Mouse (Mus musculus) brown adipose tissue, adult 24 weeks (tissue): Measurements from ENCODE around the gene Frmpd2. TPM values are rescaled to one million over a fixed set of nuclear protein-coding genes. Genes with fewer than 3 reads are reported as not detected.

Experiments used
- H3K27ac ChIP-seq: fragments of 200-500 bp; replicated peaks from 2 replicates; pipeline ENCODE4 v1.5.1; 2012; ENCODE audit warnings: low read depth, mild to moderate bottlenecking, low read length
- H3K4me1 ChIP-seq: fragments of 200-500 bp; 2 replicates; pipeline ENCODE4 v1.6.1; 2012; ENCODE audit warnings: low read length, mixed read lengths; ENCODE audit not compliant: control insufficient read depth, insufficient read depth, insufficient read length
- H3K4me3 ChIP-seq: fragments of 200-500 bp; 2 replicates; pipeline ENCODE4 v1.5.1; 2012; ENCODE audit warnings: low read depth, mild to moderate bottlenecking, low read length, moderate library complexity; ENCODE audit not compliant: insufficient read depth
- polyA plus RNA-seq: library from polyadenylated mRNA; stranded (reverse); fragments of >200 nt; gene quantifications from 2 replicates; pipeline ENCODE4 v1.2.4, GENCODE M21; 2012; ENCODE audit not compliant: missing spikeins, insufficient read depth, insufficient read length

Gene Frmpd2
- polyA plus RNA-seq, 1 experiment: not detected

DNA sequence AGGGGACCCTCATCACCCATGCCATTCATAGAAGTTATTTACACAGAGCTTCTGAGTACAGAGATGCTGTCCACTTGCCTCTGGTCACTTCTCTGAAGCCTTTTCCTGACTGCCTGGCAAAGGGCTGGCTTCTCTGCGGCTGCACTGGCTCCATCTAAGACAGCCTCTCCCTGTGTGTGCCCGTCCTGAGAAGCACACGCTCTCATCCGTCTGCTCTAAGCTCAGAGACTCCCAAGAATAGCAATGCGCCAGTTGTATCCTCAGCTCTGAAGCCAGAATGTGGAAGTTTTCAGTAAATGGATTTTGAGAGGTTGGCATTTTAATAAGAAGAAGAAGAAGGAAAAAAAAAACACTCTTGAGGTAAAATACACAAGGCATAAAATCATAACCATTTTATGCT is 61.3 kb downstream of the Frmpd2 start:
- Histone ChIP-seq H3K27ac (no peak overlapping the region), H3K4me1 (no peaks in the 10 kb centered on the region), H3K4me3 (no peak overlapping the region)

GRCm38 (mm10) chr14:33533516-33533915 is 62.0 kb downstream of the Frmpd2 start:
- Histone ChIP-seq H3K27ac (no peak overlapping the region), H3K4me3 (no peak overlapping the region), H3K4me1 (no peaks in the 10 kb centered on the region)

- Histone ChIP-seq H3K4me1 (no peaks in the 10 kb centered on the region), H3K27ac (no peak overlapping the region), H3K4me3 (no peak overlapping the region)
Observed at GRCm38 (mm10) chr14:33535317-33535716, 63.8 kb downstream of the Frmpd2 start.

GRCm38 (mm10) chr14:33539559-33540167 is 68.2 kb downstream of the Frmpd2 start:
- no peaks in the 10 kb centered on the region for H3K4me1 ChIP-seq
- H3K27ac ChIP-seq: no peak overlapping the region
- no peak overlapping the region for H3K4me3 ChIP-seq

DNA sequence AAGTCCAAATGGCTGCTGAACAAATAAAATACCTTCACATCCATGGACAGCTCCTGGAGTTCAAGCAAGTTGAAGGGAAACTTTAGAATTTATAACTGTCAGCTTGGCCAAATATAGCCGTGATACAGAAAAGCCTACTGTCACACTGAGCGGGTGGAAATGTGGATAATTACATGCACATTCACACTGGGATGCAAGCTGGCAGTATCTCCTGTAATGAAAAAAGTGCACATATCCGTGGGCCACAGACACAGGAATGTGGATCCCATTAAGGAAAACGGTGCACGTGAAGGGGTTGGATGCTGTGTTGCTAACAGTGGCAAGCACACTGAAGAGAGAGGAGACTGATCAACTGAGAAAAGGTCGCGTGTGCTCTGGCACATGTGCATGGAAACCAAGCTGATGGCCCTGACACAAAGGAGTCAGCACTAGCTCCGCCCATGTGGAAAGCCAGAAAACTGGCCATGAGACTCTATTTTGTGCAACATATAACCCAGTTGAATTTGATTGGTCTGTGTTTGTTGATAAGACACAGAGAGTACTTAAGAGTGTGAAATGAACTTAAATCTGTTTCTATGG is 74.2 kb downstream of the Frmpd2 start:
- no peak overlapping the region for H3K27ac ChIP-seq
- H3K4me3 ChIP-seq: no peak overlapping the region
- no peaks in the 10 kb centered on the region for H3K4me1 ChIP-seq

DNA sequence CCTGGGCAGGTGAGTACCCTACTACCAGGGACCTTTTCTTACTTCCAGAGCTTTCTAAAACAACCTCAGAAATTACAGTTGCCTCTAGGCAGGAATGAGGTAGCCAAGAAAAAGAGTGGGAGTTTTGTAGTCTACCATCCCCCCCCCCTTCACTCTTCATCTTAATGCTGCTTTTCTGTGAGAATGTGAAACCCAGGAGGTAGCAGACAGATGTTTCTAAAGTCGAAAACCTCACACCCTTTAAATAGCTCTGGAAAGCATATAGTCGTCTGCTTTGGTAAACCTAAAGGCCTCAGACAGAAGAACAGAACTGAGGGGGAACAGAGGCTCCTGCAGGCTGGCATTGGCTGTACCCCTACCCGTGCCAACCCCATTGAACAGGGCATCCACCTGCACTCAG is 77.2 kb downstream of the Frmpd2 start:
- H3K27ac ChIP-seq: no peak overlapping the region
- no peaks in the 10 kb centered on the region for H3K4me1 ChIP-seq
- no peak overlapping the region for H3K4me3 ChIP-seq

- H3K4me3 ChIP-seq: no peak overlapping the region
- H3K27ac ChIP-seq: no peak overlapping the region
- no peaks in the 10 kb centered on the region for H3K4me1 ChIP-seq
Observed at GRCm38 (mm10) chr14:33549856-33550255, 78.4 kb downstream of the Frmpd2 start.

GRCm38 (mm10) chr14:33570737-33571136 is 99.2 kb downstream of the Frmpd2 start:
- no peaks in the 10 kb centered on the region for H3K4me1 ChIP-seq
- H3K27ac ChIP-seq: no peak overlapping the region
- H3K4me3 ChIP-seq: no peak overlapping the region

- Histone ChIP-seq H3K4me3 (no peak overlapping the region), H3K27ac (no peak overlapping the region), H3K4me1 (no peaks in the 10 kb centered on the region)
Observed at GRCm38 (mm10) chr14:33573643-33574042, 102.1 kb downstream of the Frmpd2 start.

GRCm38 (mm10) chr14:33579771-33580484 is 108.4 kb downstream of the Frmpd2 start:
- Histone ChIP-seq H3K27ac (no peak overlapping the region), H3K4me3 (no peak overlapping the region), H3K4me1 (no peaks in the 10 kb centered on the region)

DNA sequence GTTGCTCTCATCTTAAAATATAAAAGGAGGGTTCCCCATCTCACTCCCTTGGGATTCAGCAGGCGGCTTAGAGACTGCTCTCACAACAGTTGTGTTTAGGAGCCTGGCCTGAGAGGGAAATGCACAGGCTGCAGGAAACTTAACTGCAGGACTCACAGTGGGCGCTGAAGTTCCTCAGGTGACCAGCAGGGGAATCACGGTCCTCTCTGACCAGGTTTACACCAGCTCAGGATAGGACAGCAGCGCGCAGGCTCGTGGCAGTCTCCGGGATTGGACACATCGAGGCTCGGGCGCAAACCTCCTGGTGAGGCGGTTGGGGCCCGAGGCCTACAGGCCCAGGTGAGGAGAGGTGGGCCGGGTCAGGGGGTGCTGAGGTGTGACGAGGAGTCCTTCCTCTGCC is 117.5 kb downstream of the Frmpd2 start, which contains the start of gene Ptpn20:
TSS of gene Ptpn20 (plus strand) at position 257 of the 400 bp plus-strand sequence.
- Histone ChIP-seq H3K27ac (no peak within 1 kb of the TSS), H3K4me3 (no peak within 1 kb of the TSS), H3K4me1 (no peaks in the 10 kb centered on the region)

DNA sequence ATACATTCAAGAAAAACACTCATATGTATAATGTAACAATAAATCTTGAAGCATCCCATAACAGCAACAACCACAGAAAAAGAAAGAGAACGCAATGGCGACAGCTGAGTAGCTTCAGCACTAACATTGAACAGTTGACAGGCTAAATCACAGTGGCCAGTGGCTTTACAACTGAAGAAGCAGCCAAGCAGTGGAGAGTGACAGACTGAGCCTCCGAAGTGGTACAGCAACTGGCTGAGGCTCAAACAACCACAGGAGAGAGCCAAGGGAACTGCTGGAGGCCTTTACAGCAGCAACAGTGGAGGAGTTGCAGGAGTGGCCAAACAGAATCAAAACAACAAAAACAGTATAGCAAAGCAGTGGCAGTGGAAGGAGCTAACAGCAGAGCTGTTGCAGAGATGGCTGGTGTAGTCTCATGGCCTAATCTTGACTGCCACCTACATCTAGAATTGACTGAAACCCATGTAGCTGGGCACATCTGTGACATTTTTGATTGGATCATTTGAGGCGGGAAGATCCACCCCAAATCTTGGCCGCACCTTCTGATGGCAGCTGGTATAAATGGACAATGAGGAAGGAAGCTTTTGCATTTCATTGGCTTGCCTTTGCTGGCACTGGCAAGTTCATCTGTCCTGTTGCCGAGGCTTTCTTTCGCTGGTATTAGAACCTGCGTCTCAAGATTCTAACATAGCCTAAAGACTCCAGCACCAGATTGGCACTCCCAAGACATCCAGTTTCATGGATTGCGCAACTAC is 127.1 kb downstream of the Frmpd2 start:
- no peak overlapping the region for H3K4me3 ChIP-seq
- H3K4me1 ChIP-seq: no peaks in the 10 kb centered on the region
- no peak overlapping the region for H3K27ac ChIP-seq

- H3K27ac ChIP-seq: no peak overlapping the region
- H3K4me1 ChIP-seq: no peaks in the 10 kb centered on the region
- no peak overlapping the region for H3K4me3 ChIP-seq
Observed at GRCm38 (mm10) chr14:33607431-33607830, 135.9 kb downstream of the Frmpd2 start.
